Mouse (Mus musculus): Measurements from ENCODE around the gene Galnt4.

Galnt4 gene

DNA sequence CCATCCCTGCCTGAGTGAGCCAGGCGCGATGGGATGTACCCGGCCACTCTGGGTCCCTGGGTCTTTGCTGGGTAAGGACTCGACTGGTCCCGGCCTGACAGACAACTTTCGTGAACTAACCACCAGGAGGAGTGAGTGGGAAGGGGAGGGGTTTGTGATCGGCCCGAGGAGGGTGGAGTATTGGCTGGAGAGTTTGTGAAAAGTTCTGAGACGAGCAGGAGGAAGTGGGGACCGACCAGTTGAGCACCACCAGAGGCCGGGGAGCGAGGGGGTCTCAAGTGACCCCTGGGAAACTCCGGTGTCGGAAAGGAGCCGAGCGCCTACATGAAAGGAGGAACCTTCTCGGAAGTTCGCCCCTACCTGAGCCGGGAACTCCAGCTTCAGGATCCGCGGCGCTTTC, at the start of gene Galnt4:
Galnt4 (plus strand) TSS at position 196 of the 400 bp plus-strand sequence.
- peak; percentile 48 to 65 for DNase-seq

DNA sequence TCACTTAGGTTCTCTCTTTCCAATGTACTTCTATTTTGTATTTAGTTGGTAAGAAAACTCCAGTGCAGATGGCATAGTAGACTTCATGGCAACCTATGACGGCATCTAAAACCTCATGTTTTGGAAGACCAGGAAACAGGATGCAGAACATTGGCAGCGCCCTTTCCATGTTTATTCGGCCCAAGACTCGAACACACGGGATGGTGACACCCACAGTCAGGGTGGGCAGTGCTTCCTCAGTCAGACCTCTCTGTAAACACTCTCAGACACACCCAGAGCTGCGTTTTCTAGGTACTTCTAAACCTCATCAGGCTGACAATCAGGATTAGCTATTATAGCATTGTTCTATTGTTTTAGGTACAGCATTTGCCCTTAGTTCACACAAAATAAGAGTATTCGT, 47.4 kb upstream of the Galnt4 start:
- DNase-seq, result no peak

DNA sequence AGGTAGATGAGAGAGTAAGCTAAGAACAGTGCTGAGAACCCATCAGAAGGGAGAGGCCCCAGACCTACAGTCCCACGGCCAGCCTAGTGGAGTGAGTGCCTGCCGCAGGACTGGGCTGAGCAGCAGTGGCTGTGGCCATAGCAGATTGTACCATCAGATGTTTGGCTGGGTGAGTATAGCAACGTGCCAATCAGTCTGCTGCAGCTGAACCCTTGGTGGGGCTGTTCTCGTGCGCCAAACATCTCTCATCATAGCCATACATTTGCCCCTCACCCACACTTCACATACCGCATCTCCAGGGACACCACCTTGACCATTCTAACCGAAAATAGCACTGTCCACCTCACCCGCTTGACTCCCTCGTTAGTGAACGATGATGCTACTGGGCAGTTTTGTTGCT, 46.5 kb upstream of the Galnt4 start:
- DNase-seq, result peak; percentile 20 to 21

- peak in 1 of 2 experiments; percentile 33 for DNase-seq
Observed at GRCm38 (mm10) chr10:99062546-99062945, 45.4 kb upstream of the Galnt4 start.

- no peak for DNase-seq
Observed at GRCm38 (mm10) chr10:99076113-99076895, 31.7 kb upstream of the Galnt4 start.

GRCm38 (mm10) chr10:99078621-99079020, 29.3 kb upstream of the Galnt4 start:
- no peak for DNase-seq

DNA sequence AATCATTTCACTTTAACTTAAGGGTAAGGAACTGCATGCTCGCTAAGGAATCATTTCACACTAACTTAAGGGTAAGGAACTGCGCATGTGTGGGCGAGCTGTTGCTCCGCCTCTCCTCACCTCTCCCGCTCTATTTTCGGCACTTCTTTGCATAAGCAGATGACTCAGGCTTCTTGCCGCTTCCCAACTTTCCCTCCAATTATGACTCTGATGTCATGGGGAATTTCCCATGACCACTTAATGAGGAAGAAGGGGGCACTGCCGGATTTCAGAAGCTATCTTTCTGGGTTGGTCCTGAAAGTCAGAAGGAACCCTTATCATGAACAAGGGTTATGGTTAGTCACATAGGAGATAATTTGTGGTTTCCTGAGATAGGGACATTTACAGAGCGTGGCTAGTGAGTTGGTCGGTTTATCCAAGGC, 26.4 kb upstream of the Galnt4 start:
- DNase-seq, result no peak

- peak; percentile 25 to 28 for DNase-seq
Observed at GRCm38 (mm10) chr10:99083431-99084003, 24.4 kb upstream of the Galnt4 start.

GRCm38 (mm10) chr10:99084397-99085239, 23.3 kb upstream of the Galnt4 start:
- peak; percentile 88 to 93 for DNase-seq

- no peak for DNase-seq
Observed at GRCm38 (mm10) chr10:99085240-99085587, 22.7 kb upstream of the Galnt4 start.

DNA sequence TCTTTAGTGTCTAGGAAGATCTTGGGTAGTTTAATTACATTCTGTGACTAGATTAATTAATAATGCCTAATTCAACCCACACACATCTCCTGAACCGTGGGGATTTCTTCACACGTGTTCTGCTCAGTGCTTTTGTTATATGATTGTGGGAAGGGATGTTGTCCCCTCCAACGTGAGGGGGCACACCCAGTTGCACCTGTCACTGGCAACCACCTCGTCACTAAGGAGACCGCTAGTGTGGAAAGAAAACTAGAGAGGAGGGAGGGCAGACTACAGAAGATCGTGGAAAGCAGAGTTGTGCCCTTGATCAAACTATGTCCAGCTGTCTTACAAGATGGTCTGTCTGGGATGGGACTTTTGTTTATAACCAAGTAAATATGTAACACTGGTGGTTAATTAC, 21.9 kb upstream of the Galnt4 start:
- no peak for DNase-seq

DNA sequence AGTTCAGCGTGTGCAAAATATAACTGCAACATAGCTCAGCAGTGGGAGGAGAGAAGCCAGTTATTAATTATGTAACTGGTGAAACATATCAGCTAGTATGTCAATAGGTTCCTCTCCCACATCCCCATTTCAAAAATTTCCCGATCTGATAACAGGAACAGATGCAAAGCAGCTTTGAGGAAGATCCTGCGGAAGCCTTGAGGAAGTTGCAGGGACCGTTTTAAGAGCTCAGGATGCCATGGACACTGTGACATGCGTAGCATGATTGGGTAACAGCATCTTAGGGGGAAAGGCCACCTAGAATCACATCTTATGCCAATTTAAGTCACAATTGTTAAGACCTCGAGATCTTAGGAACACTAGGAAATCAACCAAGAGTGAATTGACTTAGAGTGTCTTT, 18.1 kb upstream of the Galnt4 start:
- DNase-seq, result no peak

- no peak for DNase-seq
Observed at GRCm38 (mm10) chr10:99093364-99093763, 14.6 kb upstream of the Galnt4 start.

GRCm38 (mm10) chr10:99095114-99095513, 12.8 kb upstream of the Galnt4 start:
- no peak for DNase-seq

DNA sequence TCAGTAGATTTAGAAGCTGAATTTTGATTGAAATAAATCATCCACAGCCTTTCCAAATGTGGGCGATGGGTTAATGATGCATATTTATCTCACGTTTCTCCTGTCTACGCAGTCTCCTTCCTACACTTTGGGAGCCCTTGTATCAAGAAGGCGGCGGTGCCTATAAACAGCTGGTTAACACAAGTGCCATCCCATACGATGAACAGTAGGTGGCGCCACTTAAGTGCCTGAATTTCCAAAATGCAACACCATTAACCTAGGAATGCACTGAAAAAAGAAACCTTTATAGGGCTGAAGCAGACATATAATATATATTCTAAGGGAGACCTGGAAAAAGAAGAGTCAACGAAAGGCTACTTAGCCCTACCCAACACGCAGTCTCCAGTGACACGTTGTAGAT, 10.6 kb upstream of the Galnt4 start:
- DNase-seq, result peak; percentile 33 to 51

DNA sequence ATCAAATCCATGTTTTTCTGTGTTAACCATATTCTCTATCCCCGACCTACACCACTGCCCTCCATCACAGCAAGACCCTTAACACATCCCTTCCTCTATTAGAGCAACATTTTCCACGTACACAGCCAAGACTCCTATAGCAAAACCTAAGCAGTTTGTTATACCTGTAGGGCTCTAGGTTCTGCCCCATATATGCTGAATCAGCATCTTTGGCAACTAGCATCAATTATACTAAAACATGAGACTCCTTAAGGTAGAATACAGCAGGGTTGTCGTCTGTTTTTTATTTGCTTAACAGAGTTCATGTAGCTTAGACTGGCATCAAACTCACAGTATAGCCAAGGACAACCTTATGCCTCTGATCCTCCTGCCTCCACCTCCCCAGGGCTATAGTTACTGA, 2.4 kb upstream of the Galnt4 start:
- DNase-seq, result no peak

GRCm38 (mm10) chr10:99106311-99106702, 1.7 kb upstream of the Galnt4 start:
- peak in 1 of 2 experiments; percentile 11 for DNase-seq

DNA sequence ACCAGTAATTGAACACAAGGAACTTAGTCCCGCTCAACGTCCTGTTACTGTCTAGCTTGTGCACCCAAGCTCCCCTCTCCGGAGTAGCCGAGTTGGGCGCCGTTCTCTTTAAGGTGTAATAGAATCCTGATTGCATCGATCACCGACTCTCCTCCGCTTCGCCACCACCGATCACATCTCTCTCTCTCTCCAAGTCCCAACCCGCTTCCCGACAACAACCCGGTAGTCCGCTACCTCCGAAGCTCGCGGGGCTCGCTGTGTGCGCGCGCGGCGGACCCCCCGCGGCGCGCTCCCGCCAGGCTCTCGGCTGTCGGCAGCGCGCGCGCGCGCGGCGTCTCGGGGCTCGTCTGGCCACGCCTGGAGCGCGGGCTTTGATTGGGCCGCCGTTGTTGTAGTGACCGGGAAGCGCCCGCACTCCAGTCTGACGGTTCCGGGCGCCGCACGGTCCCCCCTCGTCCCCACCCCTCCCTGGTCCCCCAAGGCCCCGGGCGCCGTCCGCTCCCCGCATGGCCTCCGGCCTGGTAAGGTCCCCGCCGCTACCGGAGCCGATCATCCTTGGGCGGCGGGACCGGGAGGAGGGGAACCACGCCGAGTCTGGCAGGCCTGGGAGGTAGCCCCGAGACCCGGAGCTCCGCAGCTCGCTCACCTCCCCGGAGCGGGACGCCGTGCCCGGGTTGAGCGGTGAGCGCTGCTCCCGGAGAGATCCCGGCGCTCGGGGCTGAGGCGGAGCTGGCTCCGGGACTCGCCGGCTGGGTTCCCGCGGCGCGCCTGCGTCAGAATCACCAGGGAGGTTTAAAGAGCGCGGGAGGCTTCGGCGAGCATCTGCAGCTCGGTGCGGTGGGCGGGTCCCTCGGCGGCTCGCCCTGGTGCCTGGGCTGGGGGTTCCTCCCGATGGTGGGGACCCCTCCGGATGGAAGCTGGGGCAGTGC, 992 bp upstream of the Galnt4 start, which contains the start of gene Poc1b:
Poc1b (plus strand) TSS at position 334 of the 929 bp plus-strand sequence.
- DNase-seq, result peak; percentile 80 to 90

- DNase-seq, result no peak
Observed at GRCm38 (mm10) chr10:99108431-99108982, 548 bp downstream of the Galnt4 start.

- no peak for DNase-seq
Observed at GRCm38 (mm10) chr10:99113533-99113932, 5.6 kb downstream of the Galnt4 start.

GRCm38 (mm10) chr10:99114295-99114694, 6.3 kb downstream of the Galnt4 start:
- DNase-seq, result no peak
